12 mouse cellular contexts compared by ENCODE assay signal in genomic region chr14:24871392-24871998, GRCm38 (mm10).
A peak's percentile ranks its signal among the peaks of the same experiment; 100 is the strongest.
DNase-seq lines count a peak whose midpoint lies in the region; ATAC-seq and TF ChIP-seq lines count a peak whose summit lies in the region.
"Had no signal": no experiment of that assay in that cellular context is flagged by ENCODE, and none has a peak within 500 bp of the region (broad histone marks: within the 10 kb centered on the region; RNA-seq: fewer than 3 reads in every experiment).

No protein-coding gene starts in this region.

- H3K4me3 ChIP-seq in heart, embryonic 13.5 days, result no peak overlapping the region
- no peak overlapping the region for H3K4me3 ChIP-seq in stomach, postnatal 0 days (ENCODE audit: low read depth, low read length)
- H3K4me3 ChIP-seq: liver, embryonic 13.5 days; megakaryocyte, embryonic 14.5 days had no signal

- intact Hi-C loops in heart, postnatal 10 days (cut with DNase I), result no loop called here

- H3K27me3 ChIP-seq in heart, embryonic 13.5 days (replicated peaks), result no peaks in the 10 kb centered on the region
- no peaks in the 10 kb centered on the region for H3K27me3 ChIP-seq in stomach, postnatal 0 days (ENCODE audit: control insufficient read depth, insufficient read depth, low read length)
- H3K27me3 ChIP-seq: liver, embryonic 13.5 days had no signal

- 40% methylated on average over 10 of the region's 10 CpGs for WGBS in heart, embryonic 13.5 days
- WGBS in stomach, postnatal 0 days, result 53% methylated on average over 10 of the region's 10 CpGs

- H3K4me2 ChIP-seq in heart, embryonic 13.5 days, result peak overlapping the region; percentile 28; the same call in 1 of the 2 replicates
- no peak overlapping the region for H3K4me2 ChIP-seq in stomach, postnatal 0 days (replicated peaks; ENCODE audit: low read depth)
- H3K4me2 ChIP-seq: liver, embryonic 13.5 days had no signal

- no peak for TF ChIP-seq CTCF in stomach, postnatal 0 days (IDR thresholded peaks at IDR 0.05; ENCODE audit: low read depth)

- H3K4me1 ChIP-seq in heart, embryonic 13.5 days, result peaks cover 27% of the 10 kb centered on the region
- no peaks in the 10 kb centered on the region for H3K4me1 ChIP-seq in stomach, postnatal 0 days (replicated peaks; ENCODE audit: control insufficient read depth, insufficient read depth)
- H3K4me1 ChIP-seq: liver, embryonic 13.5 days; megakaryocyte, embryonic 14.5 days had no signal

- no peak for ATAC-seq in heart, embryonic 13.5 days (ENCODE audit: extremely low read depth, insufficient number of reproducible peaks, low FRiP score, low TSS enrichment)
- ATAC-seq in stomach, postnatal 0 days (ENCODE audit: low FRiP score, low TSS enrichment), result peak; percentile 26; the same call in 1 of the 2 replicates

- DNase-seq in heart, postnatal 10 days, result no peak
- DNase-seq in retina, postnatal 1 day, result peak; percentile 36
- no peak for DNase-seq in retina, embryonic 14.5 days (ENCODE audit: low spot score)
- peak; percentile 33 for DNase-seq in heart, postnatal 4 days
- DNase-seq in stomach, postnatal 0 days (ENCODE audit: low spot score), result no peak
- DNase-seq in adrenal gland, postnatal 14 days, result no peak
- DNase-seq in adrenal gland, postnatal 25 days, result no peak
- DNase-seq: adrenal gland, adult 2 months; layer of hippocampus, postnatal 36 days; liver, embryonic 13.5 days had no signal

- H3K9me3 ChIP-seq in heart, embryonic 13.5 days, result no peaks in the 10 kb centered on the region
- H3K9me3 ChIP-seq in stomach, postnatal 0 days (ENCODE audit: control insufficient read depth, low read length), result no peaks in the 10 kb centered on the region
- H3K9me3 ChIP-seq: liver, embryonic 13.5 days; megakaryocyte, embryonic 14.5 days had no signal

- TF ChIP-seq EP300 in stomach, postnatal 0 days (optimal IDR thresholded peaks at IDR 0.05), result no peak

- H3K27ac ChIP-seq in heart, embryonic 13.5 days (replicated peaks), result peak overlapping the region; percentile 53
- H3K27ac ChIP-seq in stomach, postnatal 0 days (replicated peaks), result no peak overlapping the region
- H3K27ac ChIP-seq: liver, embryonic 13.5 days had no signal

- no peaks in the 10 kb centered on the region for H3K36me3 ChIP-seq in heart, embryonic 13.5 days
- H3K36me3 ChIP-seq in stomach, postnatal 0 days (ENCODE audit: control insufficient read depth, insufficient read depth, low read length), result no peaks in the 10 kb centered on the region
- H3K36me3 ChIP-seq: liver, embryonic 13.5 days had no signal

- no peak overlapping the region for H3K9ac ChIP-seq in heart, embryonic 13.5 days
- H3K9ac ChIP-seq in stomach, postnatal 0 days (ENCODE audit: low read length), result no peak overlapping the region
- H3K9ac ChIP-seq: liver, embryonic 13.5 days had no signal

Comparison
In these comparisons a context has a peak if more than half of its experiments do, and no peak if none do; other contexts are left out.
1. DNase-seq: peak in retina, postnatal 1 day (single experiment) and heart, postnatal 4 days (single experiment); none in heart, postnatal 10 days (0 of 2), retina, embryonic 14.5 days (single experiment), stomach, postnatal 0 days (single experiment), adrenal gland, postnatal 14 days (single experiment) and adrenal gland, postnatal 25 days (single experiment).